In genomic region chr2:144458355-144458754, GRCm38 (mm10) we compare ENCODE assay signal across 9 mouse cellular contexts.
DNase-seq lines count a peak whose midpoint lies in the region; ATAC-seq lines count a peak whose summit lies in the region.
"Had no signal": no experiment of that assay in that cellular context is flagged by ENCODE, and none has a peak within 500 bp of the region (broad histone marks: within the 10 kb centered on the region; RNA-seq: fewer than 3 reads in every experiment).

No protein-coding gene starts in this region.

- H3K4me1 ChIP-seq in kidney, embryonic 14.5 days (ENCODE audit: control insufficient read depth, insufficient read depth, low read length): no peaks in the 10 kb centered on the region
- peaks cover 10% of the 10 kb centered on the region; the same call in 1 of the 2 replicates for H3K4me1 ChIP-seq in embryonic facial prominence, embryonic 14.5 days (ENCODE audit: control insufficient read depth, insufficient read depth, low read length)
- peaks cover 9% of the 10 kb centered on the region for H3K4me1 ChIP-seq in hindbrain, embryonic 16.5 days (ENCODE audit: control insufficient read depth, insufficient read depth, low read depth, low read length)
- H3K4me1 ChIP-seq in midbrain, embryonic 13.5 days (replicated peaks): peaks cover 10% of the 10 kb centered on the region

- 0 out of 2 replicates have a peak, but pooled peaks have one; percentile 34 for ATAC-seq in kidney, embryonic 14.5 days (ENCODE audit: low FRiP score, low TSS enrichment)
- no peak for ATAC-seq in embryonic facial prominence, embryonic 14.5 days (ENCODE audit: low read depth)
- ATAC-seq in hindbrain, embryonic 16.5 days: no peak
- no peak for ATAC-seq in midbrain, embryonic 13.5 days
- no peak for ATAC-seq in megakaryocyte-erythroid progenitor cell, adult 5-6 weeks (replicated peaks; ENCODE audit: low FRiP score, low TSS enrichment, poor library complexity, severe bottlenecking)

- H3K4me3 ChIP-seq in kidney, embryonic 14.5 days (ENCODE audit: low read length): peak overlapping the region; percentile 45; the same call in 1 of the 2 replicates
- peak overlapping the region; percentile 58; the same call in 1 of the 2 replicates for H3K4me3 ChIP-seq in embryonic facial prominence, embryonic 14.5 days (ENCODE audit: low read depth, low read length)
- peak overlapping the region; percentile 45 for H3K4me3 ChIP-seq in hindbrain, embryonic 16.5 days (ENCODE audit: low read length)
- H3K4me3 ChIP-seq in midbrain, embryonic 13.5 days (replicated peaks): peak overlapping the region; percentile 61

- DNase-seq in kidney, postnatal 10 days: no peak
- no peak for DNase-seq in embryonic facial prominence, embryonic 14.5 days (ENCODE audit: low spot score)
- no peak for DNase-seq in right cerebral cortex, postnatal 10 days (ENCODE audit: low spot score in 2 of 2)
- DNase-seq in gastrocnemius, adult 8-10 months (ENCODE audit: low spot score in 2 of 2): no peak

- no peak overlapping the region for H3K9ac ChIP-seq in kidney, embryonic 14.5 days (ENCODE audit: low read depth, low read length)
- no peak overlapping the region for H3K9ac ChIP-seq in embryonic facial prominence, embryonic 14.5 days (ENCODE audit: low read depth, low read length)
- H3K9ac ChIP-seq in hindbrain, embryonic 16.5 days (ENCODE audit: low read depth, low read length): no peak overlapping the region; the same call in 1 of the 2 replicates
- H3K9ac ChIP-seq in midbrain, embryonic 13.5 days (replicated peaks): no peak overlapping the region

- no peaks in the 10 kb centered on the region for H3K9me3 ChIP-seq in kidney, embryonic 14.5 days (ENCODE audit: control insufficient read depth, low read length)
- H3K9me3 ChIP-seq in embryonic facial prominence, embryonic 14.5 days (ENCODE audit: control insufficient read depth, low read length): no peaks in the 10 kb centered on the region
- H3K9me3 ChIP-seq in hindbrain, embryonic 16.5 days (ENCODE audit: control insufficient read depth, low read length): no peaks in the 10 kb centered on the region
- H3K9me3 ChIP-seq in midbrain, embryonic 13.5 days: no peaks in the 10 kb centered on the region
- H3K9me3 ChIP-seq: G1E had no signal

- H3K4me2 ChIP-seq in kidney, embryonic 14.5 days (replicated peaks; ENCODE audit: low read depth, low read length): peak overlapping the region; percentile 59
- H3K4me2 ChIP-seq in embryonic facial prominence, embryonic 14.5 days (ENCODE audit: low read depth, low read length): peak overlapping the region; percentile 65
- H3K4me2 ChIP-seq in hindbrain, embryonic 16.5 days (ENCODE audit: low read length): peak overlapping the region; percentile 56
- H3K4me2 ChIP-seq in midbrain, embryonic 13.5 days (replicated peaks): peak overlapping the region; percentile 60

- H3K27me3 ChIP-seq in kidney, embryonic 14.5 days (ENCODE audit: control insufficient read depth, insufficient read depth, low read length): no peaks in the 10 kb centered on the region
- H3K27me3 ChIP-seq in embryonic facial prominence, embryonic 14.5 days (replicated peaks; ENCODE audit: control insufficient read depth, insufficient read depth, low read length): peaks cover 4% of the 10 kb centered on the region; the same call in 1 of the 2 replicates
- peaks cover 19% of the 10 kb centered on the region for H3K27me3 ChIP-seq in hindbrain, embryonic 16.5 days (replicated peaks; ENCODE audit: control insufficient read depth, insufficient read depth, low read length)
- H3K27me3 ChIP-seq in midbrain, embryonic 13.5 days: peaks cover 33% of the 10 kb centered on the region

- 70% methylated on average over 6 of the region's 6 CpGs for WGBS in kidney, embryonic 14.5 days
- WGBS in embryonic facial prominence, embryonic 14.5 days: 72% methylated on average over 6 of the region's 6 CpGs
- WGBS in hindbrain, embryonic 16.5 days: 71% methylated on average over 6 of the region's 6 CpGs
- WGBS in midbrain, embryonic 13.5 days: 72% methylated on average over 6 of the region's 6 CpGs

- H3K36me3 ChIP-seq in kidney, embryonic 14.5 days (ENCODE audit: control insufficient read depth, insufficient read depth, low read length): no peaks in the 10 kb centered on the region
- no peaks in the 10 kb centered on the region for H3K36me3 ChIP-seq in embryonic facial prominence, embryonic 14.5 days (ENCODE audit: control insufficient read depth, insufficient read depth, low read length)
- H3K36me3 ChIP-seq in hindbrain, embryonic 16.5 days (ENCODE audit: control insufficient read depth, insufficient read depth, low read length): no peaks in the 10 kb centered on the region
- H3K36me3 ChIP-seq in midbrain, embryonic 13.5 days: no peaks in the 10 kb centered on the region
- H3K36me3 ChIP-seq: G1E had no signal

- H3K27ac ChIP-seq in kidney, embryonic 14.5 days (ENCODE audit: low read depth, low read length): no peak overlapping the region
- no peak overlapping the region for H3K27ac ChIP-seq in embryonic facial prominence, embryonic 14.5 days (replicated peaks; ENCODE audit: low read depth, low read length)
- H3K27ac ChIP-seq in hindbrain, embryonic 16.5 days (ENCODE audit: low read depth, low read length): peak overlapping the region; percentile 82; the same call in 1 of the 2 replicates
- H3K27ac ChIP-seq in midbrain, embryonic 13.5 days: peak overlapping the region; percentile 74; the same call in 1 of the 2 replicates

Comparison
In these comparisons a context has a peak if more than half of its experiments do, and no peak if none do; other contexts are left out.
1. H3K27ac ChIP-seq: peak in hindbrain, embryonic 16.5 days (single experiment) and midbrain, embryonic 13.5 days (single experiment); none in kidney, embryonic 14.5 days (single experiment) and embryonic facial prominence, embryonic 14.5 days (single experiment).
2. Peak in every context shown above with its lines, with median percentiles within 50 percentile points of each other: H3K4me2 ChIP-seq and H3K4me3 ChIP-seq.